Mouse (Mus musculus): Measurements from ENCODE around the gene Lct. TPM values are rescaled to one million over a fixed set of nuclear protein-coding genes. Genes with fewer than 3 reads are reported as not detected.

Gene Lct
- polyA plus RNA-seq (2015; fragmentation: Nextera tagmentation; extraction: Ambion mirVana), result 0.02 and 0.07 TPM in 2 replicates

DNA sequence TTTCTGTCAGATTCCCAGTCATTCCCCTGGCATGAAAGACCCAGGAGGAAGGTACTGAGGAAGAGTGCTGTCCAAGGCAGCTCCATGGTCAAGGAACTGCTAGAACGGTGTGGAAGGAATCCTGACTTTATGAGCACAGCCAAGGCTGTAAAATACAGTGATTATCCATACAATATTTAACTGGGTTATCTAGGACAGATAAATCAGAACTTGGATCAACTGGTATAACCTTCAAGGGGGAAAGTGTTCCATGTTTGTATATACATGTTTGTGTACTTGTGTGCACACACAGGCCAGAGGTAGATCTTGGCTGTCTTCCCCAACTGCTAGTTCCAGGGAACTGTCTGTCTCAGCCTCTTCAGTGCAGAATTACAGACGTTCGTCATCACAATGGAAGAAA is at the start of gene Lct:
TSS of gene Lct (minus strand) at position 101 of the 400 bp plus-strand sequence.
- H3K36me3 ChIP-seq (replicated peaks), result peaks cover 65% of the 10 kb centered on the region
- no peak within 1 kb of the TSS for H3K27ac ChIP-seq (replicated peaks)
- no peak for ATAC-seq (ENCODE audit: insufficient read depth)
- H3K4me3 ChIP-seq (replicated peaks), result no peak within 1 kb of the TSS
- peaks cover 19% of the 10 kb centered on the region for H3K4me1 ChIP-seq (replicated peaks)
- H3K9me3 ChIP-seq (replicated peaks), result no peaks in the 10 kb centered on the region
- H3K27me3 ChIP-seq, result no peaks in the 10 kb centered on the region
- no peak within 1 kb of the TSS for H3K9ac ChIP-seq
- H3K4me2 ChIP-seq, result no peak within 1 kb of the TSS
- WGBS (ENCODE audit: insufficient replicate concordance), result 81% methylated on average over 3 of the region's 3 CpGs

DNA sequence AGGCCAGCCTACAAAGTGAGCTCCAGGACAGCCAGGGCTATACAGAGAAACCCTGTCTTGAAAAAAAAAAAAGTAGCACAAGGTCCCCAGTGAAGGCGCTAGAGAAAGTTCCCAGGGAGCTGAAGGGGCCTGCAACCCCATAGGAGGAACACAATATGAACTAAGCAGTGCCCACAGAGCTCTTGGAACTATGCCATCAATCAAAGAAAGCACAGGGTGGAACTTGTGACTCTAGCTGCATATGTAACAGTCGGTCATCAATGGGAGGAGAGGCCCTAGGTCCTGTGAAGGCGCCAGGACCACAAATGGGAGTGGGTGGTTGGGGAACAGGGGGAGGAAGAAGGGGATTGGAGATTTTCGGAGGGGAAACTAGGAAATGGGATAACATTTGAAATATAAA is 48.7 kb upstream of the Lct start:
- no peaks in the 10 kb centered on the region for H3K4me1 ChIP-seq (replicated peaks)
- H3K9ac ChIP-seq, result no peak overlapping the region
- no peak overlapping the region for H3K27ac ChIP-seq (replicated peaks)

DNA sequence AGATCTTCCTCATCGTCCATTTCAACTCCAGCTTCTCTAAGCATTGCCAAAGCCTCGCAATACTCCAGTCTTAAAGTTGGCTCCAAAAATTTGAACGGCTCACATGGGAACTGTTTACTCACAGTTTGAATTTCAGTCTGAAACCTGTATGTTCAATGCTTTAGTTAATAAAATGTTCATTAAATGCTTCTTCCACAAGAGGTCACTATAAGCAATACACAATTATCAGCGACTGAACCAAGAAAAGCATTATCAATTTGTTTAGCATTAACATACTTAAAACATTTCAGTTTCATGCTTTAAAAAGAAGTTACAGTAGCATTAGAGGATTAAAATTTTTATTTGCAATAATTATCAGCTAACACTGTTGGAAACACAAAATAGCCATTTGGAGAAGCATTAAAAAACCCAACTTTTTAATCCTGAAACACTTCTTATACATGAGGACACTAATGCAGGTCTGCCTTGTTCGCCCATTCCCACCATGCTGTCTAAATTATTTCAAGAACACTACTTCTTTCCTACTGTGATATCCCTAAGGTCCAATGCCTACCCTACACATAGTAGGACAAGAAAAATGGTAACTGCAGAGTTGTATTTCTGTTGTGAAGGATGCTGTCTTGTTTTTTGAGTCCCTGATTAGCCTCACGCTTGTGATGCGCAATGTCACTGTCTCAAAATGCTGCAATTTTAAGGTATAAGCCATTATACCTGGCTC is 44.2 kb upstream of the Lct start:
- H3K27me3 ChIP-seq, result no peaks in the 10 kb centered on the region
- no peaks in the 10 kb centered on the region for H3K4me1 ChIP-seq (replicated peaks)
- peaks cover 49% of the 10 kb centered on the region for H3K36me3 ChIP-seq (replicated peaks)
- no peak for ATAC-seq (ENCODE audit: insufficient read depth)
- no peak overlapping the region for H3K4me2 ChIP-seq
- no peak overlapping the region for H3K9ac ChIP-seq
- H3K9me3 ChIP-seq (replicated peaks), result no peaks in the 10 kb centered on the region
- no peak overlapping the region for H3K27ac ChIP-seq (replicated peaks)
- no peak overlapping the region for H3K4me3 ChIP-seq (replicated peaks)
- 75% methylated on average over 7 of the region's 7 CpGs for WGBS (ENCODE audit: insufficient replicate concordance)

More for the DNA sequence above, 48.7 kb upstream of the Lct start:
- H3K4me3 ChIP-seq (replicated peaks), result no peak overlapping the region
- WGBS (ENCODE audit: insufficient replicate concordance), result 77% methylated on average over 4 of the region's 4 CpGs
- no peaks in the 10 kb centered on the region for H3K27me3 ChIP-seq
- no peaks in the 10 kb centered on the region for H3K9me3 ChIP-seq (replicated peaks)
- peaks cover 53% of the 10 kb centered on the region for H3K36me3 ChIP-seq (replicated peaks)
- ATAC-seq (ENCODE audit: insufficient read depth), result no peak
- H3K4me2 ChIP-seq, result no peak overlapping the region

DNA sequence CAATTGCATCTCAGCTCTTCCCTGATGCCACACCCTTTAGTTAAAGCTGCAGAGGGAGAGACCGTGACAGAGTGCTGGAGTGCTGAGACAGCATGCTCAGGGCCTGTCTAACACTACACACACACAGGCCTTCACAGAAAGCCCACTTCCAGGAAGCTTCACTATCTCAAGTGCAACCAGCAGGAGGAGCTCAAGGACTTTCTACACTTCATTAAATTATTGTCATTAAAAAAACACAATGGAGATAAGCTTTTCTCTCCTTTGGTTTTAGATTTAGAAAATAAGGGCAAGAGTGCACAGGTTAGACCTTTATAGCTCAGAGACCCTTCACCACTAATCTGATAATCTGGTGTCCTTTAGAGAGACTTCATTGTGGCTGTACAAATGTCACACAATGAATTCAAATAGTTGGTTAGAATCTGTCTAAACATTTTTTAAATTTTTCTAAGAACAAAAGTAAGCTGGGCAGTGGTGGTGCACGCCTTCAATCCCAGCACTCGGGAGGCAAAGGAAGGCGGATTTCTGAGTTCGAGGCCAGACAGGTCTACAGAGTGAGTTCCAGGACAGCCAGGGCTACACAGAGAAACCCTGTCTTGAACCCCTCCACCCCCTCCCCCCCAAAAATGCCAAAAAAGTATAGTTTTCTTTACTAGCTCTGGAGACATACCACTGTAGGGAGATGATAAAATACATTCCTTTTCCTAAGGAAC is 40.8 kb upstream of the Lct start:
- Histone ChIP-seq H3K36me3 (replicated peaks) (peaks cover 52% of the 10 kb centered on the region), H3K27ac (replicated peaks) (no peak overlapping the region), H3K27me3 (no peaks in the 10 kb centered on the region), H3K4me2 (no peak overlapping the region), H3K9ac (no peak overlapping the region), H3K4me1 (replicated peaks) (no peaks in the 10 kb centered on the region), H3K9me3 (replicated peaks) (no peaks in the 10 kb centered on the region), H3K4me3 (replicated peaks) (no peak overlapping the region)
- WGBS (ENCODE audit: insufficient replicate concordance), result 66% methylated on average over 5 of the region's 5 CpGs
- ATAC-seq (ENCODE audit: insufficient read depth), result no peak

DNA sequence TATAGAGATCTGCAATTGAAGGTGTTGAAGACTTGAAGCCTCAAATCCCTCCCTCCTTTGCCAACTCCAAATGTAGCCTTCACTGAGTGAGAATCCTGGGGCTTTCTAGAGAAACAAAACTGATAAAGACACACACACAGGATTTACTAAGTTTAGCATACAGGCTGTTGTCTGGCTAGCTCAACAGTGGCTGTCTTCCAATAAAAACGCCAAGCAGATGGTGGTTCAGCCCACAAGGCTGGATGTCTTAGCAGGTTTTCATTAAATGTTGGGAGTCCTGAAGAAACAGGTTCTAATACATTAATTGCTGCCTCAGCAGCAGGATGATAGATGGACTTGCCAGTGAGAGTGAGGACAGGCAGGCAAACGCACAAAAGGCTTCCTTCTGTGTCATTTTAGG is 32.5 kb upstream of the Lct start:
- Histone ChIP-seq H3K4me1 (replicated peaks) (peaks cover 40% of the 10 kb centered on the region), H3K36me3 (replicated peaks) (peaks cover 52% of the 10 kb centered on the region), H3K27me3 (no peaks in the 10 kb centered on the region), H3K4me2 (no peak overlapping the region), H3K9me3 (replicated peaks) (no peaks in the 10 kb centered on the region), H3K27ac (replicated peaks) (peak overlapping the region; percentile 74; the same call in 1 of the 2 replicates), H3K9ac (no peak overlapping the region), H3K4me3 (replicated peaks) (no peak overlapping the region)
- WGBS (ENCODE audit: insufficient replicate concordance), result 68% methylated on average over 2 of the region's 2 CpGs
- no peak for ATAC-seq (ENCODE audit: insufficient read depth)

DNA sequence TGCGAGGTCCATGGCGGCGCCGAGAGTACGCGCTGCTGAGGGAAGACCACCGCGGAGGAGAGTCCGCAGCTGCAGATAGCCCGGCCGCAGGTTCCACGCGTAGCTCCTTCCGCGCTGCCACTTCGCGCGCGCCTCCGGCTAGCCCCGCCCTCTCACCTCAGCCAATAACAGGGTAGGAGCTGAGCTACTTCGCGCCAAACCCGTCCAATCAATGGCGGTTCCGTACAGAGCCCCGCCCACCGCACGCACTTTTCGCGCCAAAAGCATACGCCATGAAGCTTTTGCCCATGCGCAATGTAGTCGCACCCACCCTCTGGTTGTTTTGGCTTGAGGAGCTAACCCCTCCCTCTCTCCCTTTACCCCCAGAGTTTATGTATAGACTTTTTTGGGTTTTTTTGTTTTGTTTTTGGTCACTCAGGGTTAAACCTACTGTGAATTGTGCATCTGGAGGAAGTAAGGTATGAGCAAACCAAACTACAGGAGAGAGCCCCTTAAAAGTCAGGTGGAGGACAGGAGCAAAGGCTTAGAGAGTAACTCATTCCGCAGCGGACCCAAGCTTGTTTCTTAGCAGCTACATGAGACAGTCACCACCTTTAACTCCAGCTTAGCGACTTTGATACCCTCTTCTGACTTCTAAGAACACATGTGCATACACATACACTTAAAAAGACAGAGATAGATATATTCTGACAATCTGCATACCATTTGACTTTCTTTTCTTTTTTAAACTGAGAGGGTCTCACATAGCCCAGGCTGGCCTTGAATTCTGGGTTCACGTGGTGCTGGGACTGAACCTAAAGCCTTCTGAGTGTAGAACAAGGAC is 31.6 kb upstream of the Lct start, which contains the start of gene Mcm6:
TSS of gene Mcm6 (minus strand) at position 111 of the 823 bp plus-strand sequence.
- Histone ChIP-seq H3K36me3 (replicated peaks) (peaks cover 54% of the 10 kb centered on the region), H3K9ac (peak within 1 kb of the TSS; percentile 91), H3K9me3 (replicated peaks) (no peaks in the 10 kb centered on the region), H3K27me3 (no peaks in the 10 kb centered on the region), H3K27ac (replicated peaks) (peak within 1 kb of the TSS; percentile 85), H3K4me2 (peak within 1 kb of the TSS; percentile 82), H3K4me3 (replicated peaks) (peak within 1 kb of the TSS; percentile 97), H3K4me1 (replicated peaks) (peaks cover 48% of the 10 kb centered on the region)
- ATAC-seq (ENCODE audit: insufficient read depth), result peak; percentile 92
- 2% methylated on average over 38 of the region's 38 CpGs for WGBS (ENCODE audit: insufficient replicate concordance)

DNA sequence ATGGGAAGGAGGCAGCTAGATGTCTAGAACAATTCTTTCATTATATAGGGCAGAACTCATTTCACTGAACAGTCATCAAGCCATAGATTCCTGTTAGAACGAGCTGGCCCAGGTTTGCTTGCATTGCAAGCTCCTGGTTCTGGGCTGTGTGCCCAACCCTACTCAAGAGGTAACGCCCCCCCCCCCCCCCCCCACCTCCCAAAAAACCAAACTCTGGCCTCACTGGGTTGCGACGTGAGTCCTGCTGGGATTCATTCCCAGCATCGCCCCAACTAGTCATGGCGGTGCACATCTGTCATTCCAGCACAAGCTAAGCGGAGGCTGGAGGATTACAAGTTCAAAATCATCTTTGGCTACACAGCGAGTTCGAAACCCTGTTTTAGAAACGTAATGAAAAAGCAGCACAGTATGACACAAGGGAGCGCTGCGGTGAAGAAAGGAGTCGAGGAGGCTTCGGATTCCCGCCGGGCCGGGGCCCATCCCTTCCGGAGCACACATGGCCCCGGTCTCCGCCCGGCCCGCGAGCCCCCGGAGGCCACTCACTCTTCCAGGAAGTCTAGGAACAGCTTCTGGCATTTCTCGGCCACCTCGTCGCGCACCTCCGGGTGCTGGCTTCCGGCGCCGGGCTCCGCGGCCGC is 30.9 kb upstream of the Lct start:
- H3K9me3 ChIP-seq (replicated peaks), result no peaks in the 10 kb centered on the region
- H3K4me2 ChIP-seq, result peak overlapping the region; percentile 82
- peak overlapping the region; percentile 97 for H3K4me3 ChIP-seq (replicated peaks)
- ATAC-seq (ENCODE audit: insufficient read depth), result peak; percentile 69
- H3K9ac ChIP-seq, result peak overlapping the region; percentile 91
- H3K27ac ChIP-seq (replicated peaks), result peak overlapping the region; percentile 85
- peaks cover 50% of the 10 kb centered on the region for H3K36me3 ChIP-seq (replicated peaks)
- no peaks in the 10 kb centered on the region for H3K27me3 ChIP-seq
- under 1% methylated on average over 35 of the region's 35 CpGs for WGBS (ENCODE audit: insufficient replicate concordance)
- H3K4me1 ChIP-seq (replicated peaks), result peaks cover 48% of the 10 kb centered on the region

DNA sequence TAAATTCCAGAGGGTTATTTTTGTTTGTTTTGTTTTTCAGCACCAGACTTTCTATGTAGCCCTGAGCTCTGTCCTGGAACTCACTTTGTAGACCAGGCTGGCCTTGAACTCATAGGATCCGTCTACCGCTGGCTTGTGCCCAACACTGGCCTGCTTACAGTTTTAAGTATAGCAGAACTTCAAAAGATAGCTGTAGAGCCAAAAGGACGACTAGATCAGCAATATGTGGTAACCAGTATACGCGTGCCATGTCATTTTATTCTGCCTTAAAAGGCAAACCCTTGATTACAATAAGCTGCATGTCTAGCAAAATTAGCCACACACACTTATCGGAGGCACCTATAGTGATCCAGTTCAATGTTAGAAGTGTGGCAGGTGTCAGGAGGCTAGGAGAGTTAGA is 30.2 kb upstream of the Lct start:
- ATAC-seq (ENCODE audit: insufficient read depth), result no peak
- H3K4me3 ChIP-seq (replicated peaks), result peak overlapping the region; percentile 97
- peak overlapping the region; percentile 91 for H3K9ac ChIP-seq
- no peaks in the 10 kb centered on the region for H3K27me3 ChIP-seq
- peaks cover 51% of the 10 kb centered on the region for H3K4me1 ChIP-seq (replicated peaks)
- H3K9me3 ChIP-seq (replicated peaks), result no peaks in the 10 kb centered on the region
- H3K4me2 ChIP-seq, result peak overlapping the region; percentile 82
- WGBS (ENCODE audit: insufficient replicate concordance), result 36% methylated on average over 6 of the region's 6 CpGs
- peak overlapping the region; percentile 85 for H3K27ac ChIP-seq (replicated peaks)
- peaks cover 53% of the 10 kb centered on the region for H3K36me3 ChIP-seq (replicated peaks)

DNA sequence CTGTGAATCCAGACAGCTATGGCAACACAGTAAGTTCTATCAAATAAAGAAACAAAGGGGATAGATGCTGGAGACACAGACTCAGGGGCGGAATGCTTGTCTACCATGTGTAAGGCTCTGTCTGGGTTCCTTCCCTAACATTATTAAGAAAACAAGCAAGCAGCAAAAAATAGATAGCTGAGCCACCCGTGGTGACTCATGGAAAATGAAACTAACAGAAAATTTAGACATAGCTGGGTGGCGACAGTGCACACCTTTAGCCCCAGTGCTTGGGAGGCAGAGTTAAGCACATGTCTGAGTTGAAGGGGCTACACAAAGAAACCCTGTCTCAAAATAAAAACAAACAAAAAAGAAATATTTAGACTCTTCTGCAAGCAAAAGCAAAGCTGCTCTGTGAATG is 29.3 kb upstream of the Lct start:
- peak overlapping the region; percentile 82 for H3K4me2 ChIP-seq
- H3K27ac ChIP-seq (replicated peaks), result peak overlapping the region; percentile 85
- H3K4me1 ChIP-seq (replicated peaks), result peaks cover 51% of the 10 kb centered on the region
- ATAC-seq (ENCODE audit: insufficient read depth), result no peak
- WGBS (ENCODE audit: insufficient replicate concordance), result 23% methylated on average over 3 of the region's 3 CpGs
- peak overlapping the region; percentile 91 for H3K9ac ChIP-seq
- H3K9me3 ChIP-seq (replicated peaks), result no peaks in the 10 kb centered on the region
- H3K36me3 ChIP-seq (replicated peaks), result peaks cover 53% of the 10 kb centered on the region
- no peaks in the 10 kb centered on the region for H3K27me3 ChIP-seq
- H3K4me3 ChIP-seq (replicated peaks), result peak overlapping the region; percentile 97

DNA sequence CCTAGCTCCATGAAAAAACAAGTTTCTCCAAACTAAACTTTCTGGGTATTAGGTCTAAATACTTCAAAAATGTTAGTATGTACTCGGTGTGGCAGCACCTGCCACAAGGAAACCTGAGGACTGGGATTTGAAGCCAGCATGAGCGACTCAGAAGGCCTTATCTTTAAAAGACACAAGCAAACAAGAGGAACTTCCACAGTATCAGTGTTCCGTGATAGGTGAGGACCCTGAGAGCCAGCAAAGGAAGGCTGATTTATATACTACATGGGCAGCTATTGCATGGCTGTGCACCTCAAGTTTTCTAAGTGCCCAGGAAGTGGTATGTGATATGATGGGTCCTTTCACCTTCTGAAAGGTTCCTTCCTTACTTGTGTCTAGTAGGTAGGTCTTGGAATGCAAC is 25.0 kb upstream of the Lct start:
- ATAC-seq (ENCODE audit: insufficient read depth), result no peak
- no peak overlapping the region for H3K9ac ChIP-seq
- WGBS (ENCODE audit: insufficient replicate concordance), result 23% methylated on average over 3 of the region's 3 CpGs
- peaks cover 35% of the 10 kb centered on the region for H3K4me1 ChIP-seq (replicated peaks)
- no peak overlapping the region for H3K4me3 ChIP-seq (replicated peaks)
- no peak overlapping the region for H3K4me2 ChIP-seq
- peaks cover 85% of the 10 kb centered on the region for H3K36me3 ChIP-seq (replicated peaks)
- H3K27me3 ChIP-seq, result no peaks in the 10 kb centered on the region
- no peak overlapping the region for H3K27ac ChIP-seq (replicated peaks)
- H3K9me3 ChIP-seq (replicated peaks), result no peaks in the 10 kb centered on the region
